Mouse (Mus musculus): ENCODE measurements around the gene Taf5. TPM values are rescaled to one million over a fixed set of nuclear protein-coding genes. Genes with fewer than 3 reads are reported as not detected.

Taf5 gene
- polyA plus RNA-seq, 1 experiment from 2014 or later, result 7.1 TPM

GRCm38 (mm10) chr19:47040720-47041473 lies 26.6 kb upstream of the Taf5 start:
- no peaks in the 10 kb centered on the region for H3K9me3 ChIP-seq (replicated peaks)
- no peak for ATAC-seq (ENCODE audit: insufficient number of reproducible peaks, low FRiP score)
- H3K27me3 ChIP-seq (replicated peaks), result no peaks in the 10 kb centered on the region
- no peak overlapping the region for H3K27ac ChIP-seq (ENCODE audit: poor library complexity, severe bottlenecking)
- H3K4me1 ChIP-seq (replicated peaks), result no peaks in the 10 kb centered on the region
- H3K9ac ChIP-seq, result no peak overlapping the region
- H3K4me2 ChIP-seq, result no peak overlapping the region
- 86% methylated on average over 3 of the region's 3 CpGs for WGBS
- peaks cover 51% of the 10 kb centered on the region for H3K36me3 ChIP-seq
- H3K4me3 ChIP-seq, result no peak overlapping the region

GRCm38 (mm10) chr19:47043608-47044007 lies 23.9 kb upstream of the Taf5 start:
- Histone ChIP-seq H3K27me3 (replicated peaks) (no peaks in the 10 kb centered on the region), H3K27ac (ENCODE audit: poor library complexity, severe bottlenecking) (no peak overlapping the region), H3K36me3 (peaks cover 50% of the 10 kb centered on the region), H3K9me3 (replicated peaks) (no peaks in the 10 kb centered on the region), H3K4me3 (no peak overlapping the region), H3K4me2 (no peak overlapping the region), H3K9ac (no peak overlapping the region), H3K4me1 (replicated peaks) (no peaks in the 10 kb centered on the region)
- 82% methylated on average over 3 of the region's 3 CpGs for WGBS
- no peak for ATAC-seq (ENCODE audit: insufficient number of reproducible peaks, low FRiP score)

- Histone ChIP-seq H3K4me1 (replicated peaks) (peaks cover 11% of the 10 kb centered on the region), H3K36me3 (peaks cover 34% of the 10 kb centered on the region), H3K27me3 (replicated peaks) (no peaks in the 10 kb centered on the region), H3K4me3 (no peak overlapping the region), H3K9me3 (replicated peaks) (no peaks in the 10 kb centered on the region), H3K4me2 (no peak overlapping the region), H3K27ac (ENCODE audit: poor library complexity, severe bottlenecking) (no peak overlapping the region), H3K9ac (no peak overlapping the region)
- ATAC-seq (ENCODE audit: insufficient number of reproducible peaks, low FRiP score), result no peak
- WGBS, result 87% methylated on average over 1 of the region's 1 CpGs
Observed at GRCm38 (mm10) chr19:47046343-47046742, 21.2 kb upstream of the Taf5 start.

GRCm38 (mm10) chr19:47047236-47047833 lies 20.2 kb upstream of the Taf5 start:
- Histone ChIP-seq H3K4me1 (replicated peaks) (peaks cover 11% of the 10 kb centered on the region), H3K9ac (no peak overlapping the region), H3K27ac (ENCODE audit: poor library complexity, severe bottlenecking) (no peak overlapping the region), H3K36me3 (peaks cover 32% of the 10 kb centered on the region), H3K27me3 (replicated peaks) (no peaks in the 10 kb centered on the region), H3K4me2 (no peak overlapping the region), H3K9me3 (replicated peaks) (no peaks in the 10 kb centered on the region), H3K4me3 (no peak overlapping the region)
- no peak for ATAC-seq (ENCODE audit: insufficient number of reproducible peaks, low FRiP score)
- WGBS, result 83% methylated on average over 13 of the region's 13 CpGs

- H3K4me1 ChIP-seq (replicated peaks), result peaks cover 11% of the 10 kb centered on the region
- H3K4me2 ChIP-seq, result peak overlapping the region; percentile 82
- no peak overlapping the region for H3K27ac ChIP-seq (ENCODE audit: poor library complexity, severe bottlenecking)
- no peak overlapping the region for H3K9ac ChIP-seq
- no peak for ATAC-seq (ENCODE audit: insufficient number of reproducible peaks, low FRiP score)
- H3K4me3 ChIP-seq, result no peak overlapping the region
- H3K36me3 ChIP-seq, result peaks cover 27% of the 10 kb centered on the region
- no peaks in the 10 kb centered on the region for H3K27me3 ChIP-seq (replicated peaks)
- no peaks in the 10 kb centered on the region for H3K9me3 ChIP-seq (replicated peaks)
- 64% methylated on average over 4 of the region's 4 CpGs for WGBS
Observed at GRCm38 (mm10) chr19:47049061-47049460, 18.5 kb upstream of the Taf5 start.

- H3K4me1 ChIP-seq (replicated peaks), result peaks cover 11% of the 10 kb centered on the region
- ATAC-seq (ENCODE audit: insufficient number of reproducible peaks, low FRiP score), result no peak
- H3K4me3 ChIP-seq, result peak overlapping the region; percentile 87
- peaks cover 20% of the 10 kb centered on the region for H3K36me3 ChIP-seq
- H3K27ac ChIP-seq (ENCODE audit: poor library complexity, severe bottlenecking), result no peak overlapping the region
- 0 out of 2 replicates have a peak overlapping the region, but pooled peaks have one; percentile 45 for H3K9ac ChIP-seq
- H3K27me3 ChIP-seq (replicated peaks), result no peaks in the 10 kb centered on the region
- H3K4me2 ChIP-seq, result peak overlapping the region; percentile 82
- 5% methylated on average over 7 of the region's 7 CpGs for WGBS
- no peaks in the 10 kb centered on the region for H3K9me3 ChIP-seq (replicated peaks)
Observed at GRCm38 (mm10) chr19:47049840-47050239, 17.7 kb upstream of the Taf5 start.

- Histone ChIP-seq H3K27me3 (replicated peaks) (no peaks in the 10 kb centered on the region), H3K4me1 (replicated peaks) (peaks cover 11% of the 10 kb centered on the region), H3K36me3 (peaks cover 16% of the 10 kb centered on the region), H3K27ac (ENCODE audit: poor library complexity, severe bottlenecking) (peak within 1 kb of the TSS; percentile 87), H3K4me2 (peak within 1 kb of the TSS; percentile 82), H3K9me3 (replicated peaks) (no peaks in the 10 kb centered on the region), H3K4me3 (peak within 1 kb of the TSS; percentile 87), H3K9ac (peak within 1 kb of the TSS; percentile 85)
- under 1% methylated on average over 74 of the region's 75 CpGs for WGBS
- peak; percentile 82 for ATAC-seq (ENCODE audit: insufficient number of reproducible peaks, low FRiP score)
Observed at GRCm38 (mm10) chr19:47050271-47051032, 17.1 kb upstream of the Taf5 start, which contains the start of gene Pcgf6. Gene Pcgf6 (minus strand): TSS chr19:47050906.

GRCm38 (mm10) chr19:47052927-47053326 lies 14.6 kb upstream of the Taf5 start:
- WGBS, result 84% methylated on average over 4 of the region's 4 CpGs
- no peak overlapping the region for H3K27ac ChIP-seq (ENCODE audit: poor library complexity, severe bottlenecking)
- H3K4me1 ChIP-seq (replicated peaks), result peaks cover 11% of the 10 kb centered on the region
- no peak overlapping the region for H3K9ac ChIP-seq
- H3K9me3 ChIP-seq (replicated peaks), result no peaks in the 10 kb centered on the region
- no peak overlapping the region for H3K4me3 ChIP-seq
- no peaks in the 10 kb centered on the region; the same call in 1 of the 2 replicates for H3K36me3 ChIP-seq
- no peaks in the 10 kb centered on the region for H3K27me3 ChIP-seq (replicated peaks)
- H3K4me2 ChIP-seq, result no peak overlapping the region
- ATAC-seq (ENCODE audit: insufficient number of reproducible peaks, low FRiP score), result no peak

- Histone ChIP-seq H3K36me3 (no peaks in the 10 kb centered on the region), H3K27ac (ENCODE audit: poor library complexity, severe bottlenecking) (no peak overlapping the region), H3K4me1 (replicated peaks) (peaks cover 11% of the 10 kb centered on the region), H3K9me3 (replicated peaks) (no peaks in the 10 kb centered on the region), H3K4me2 (no peak overlapping the region), H3K4me3 (no peak overlapping the region), H3K27me3 (replicated peaks) (no peaks in the 10 kb centered on the region), H3K9ac (no peak overlapping the region)
- WGBS, result 83% methylated on average over 4 of the region's 4 CpGs
- no peak for ATAC-seq (ENCODE audit: insufficient number of reproducible peaks, low FRiP score)
Observed at GRCm38 (mm10) chr19:47053471-47053870, 14.1 kb upstream of the Taf5 start.

GRCm38 (mm10) chr19:47057684-47058083 lies 9.9 kb upstream of the Taf5 start:
- no peak overlapping the region for H3K27ac ChIP-seq (ENCODE audit: poor library complexity, severe bottlenecking)
- no peak overlapping the region for H3K9ac ChIP-seq
- H3K27me3 ChIP-seq (replicated peaks), result no peaks in the 10 kb centered on the region
- no peaks in the 10 kb centered on the region for H3K9me3 ChIP-seq (replicated peaks)
- no peak overlapping the region for H3K4me2 ChIP-seq
- H3K4me1 ChIP-seq (replicated peaks), result no peaks in the 10 kb centered on the region
- ATAC-seq (ENCODE audit: insufficient number of reproducible peaks, low FRiP score), result no peak
- WGBS, result 38% methylated on average over 1 of the region's 1 CpGs
- H3K36me3 ChIP-seq, result no peaks in the 10 kb centered on the region
- H3K4me3 ChIP-seq, result no peak overlapping the region

GRCm38 (mm10) chr19:47065860-47066259 lies 1.7 kb upstream of the Taf5 start:
- 89% methylated on average over 3 of the region's 3 CpGs for WGBS
- Histone ChIP-seq H3K27me3 (replicated peaks) (no peaks in the 10 kb centered on the region), H3K4me2 (no peak overlapping the region), H3K9me3 (replicated peaks) (no peaks in the 10 kb centered on the region), H3K9ac (no peak overlapping the region), H3K27ac (ENCODE audit: poor library complexity, severe bottlenecking) (no peak overlapping the region), H3K4me3 (no peak overlapping the region), H3K36me3 (0 out of 2 replicates have a peak, but pooled peaks cover 2% of the 10 kb centered on the region), H3K4me1 (replicated peaks) (peaks cover 13% of the 10 kb centered on the region)
- no peak for ATAC-seq (ENCODE audit: insufficient number of reproducible peaks, low FRiP score)

Data from heart, embryonic 12.5 days (tissue).